26 mouse cellular contexts compared by ENCODE assay signal in the genomic region with DNA sequence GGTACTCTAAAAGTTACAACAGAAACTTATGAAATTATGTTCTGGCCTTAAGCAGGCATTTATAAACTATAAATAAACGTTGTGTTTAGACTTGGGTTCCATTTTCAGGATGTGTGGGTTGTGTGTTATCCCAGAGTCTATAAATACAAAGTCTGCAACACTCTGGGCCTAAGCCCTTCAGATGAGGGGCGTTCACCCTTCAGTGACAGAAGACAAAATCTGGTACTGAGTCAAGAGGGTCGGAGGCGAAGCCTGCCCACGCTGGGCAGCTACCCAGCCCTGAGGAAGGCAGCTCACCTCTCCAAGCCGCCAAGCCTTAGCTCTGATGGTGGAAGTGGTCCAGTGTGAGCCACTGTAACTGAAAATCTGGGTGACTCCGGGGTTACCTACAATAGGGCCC. TPM values are rescaled to one million over a fixed set of nuclear protein-coding genes. Genes with fewer than 3 reads are reported as not detected.
DNase-seq lines count a peak whose midpoint lies in the region; ATAC-seq and TF ChIP-seq lines count a peak whose summit lies in the region.
"Had no signal": no experiment of that assay in that cellular context is flagged by ENCODE, and none has a peak within 500 bp of the region (broad histone marks: within the 10 kb centered on the region; RNA-seq: fewer than 3 reads in every experiment).

No protein-coding gene starts in this region.

- intact Hi-C loops in left cerebral cortex, adult 2 months (cut with DNase I) = no loop called here

- no peak for DNase-seq in frontal cortex, postnatal 14 days (ENCODE audit: low spot score in 2 of 2)
- no peak for DNase-seq in left cerebral cortex, adult 2 months (ENCODE audit: extremely low spot score in 1 of 2, low spot score in 2 of 2)
- no peak for DNase-seq in left cerebral cortex, adult 18-20 months (ENCODE audit: low spot score in 2 of 2)
- peak; percentile 73 for DNase-seq in brain, adult 2 months (ENCODE audit: low read depth, low spot score)
- DNase-seq in telencephalon, adult 2 months (ENCODE audit: low read depth, low spot score) = peak; percentile 61
- DNase-seq in retina, embryonic 14.5 days (ENCODE audit: low spot score) = no peak
- DNase-seq: adrenal gland, adult 8-10 months; adrenal gland, postnatal 14 days; adrenal gland, postnatal 36 days; B cell, adult 2 months; cerebellum, adult 11 months; cerebellum, adult 9-10 months; cerebellum, postnatal 10 days; cerebellum, postnatal 25 days; embryo, embryonic 11 days had no signal

- ATAC-seq in frontal cortex, adult (ENCODE audit: low TSS enrichment) = peak; percentile 58; the same call in 1 of the 2 replicates
- ATAC-seq: activated CD4-positive, CD25-positive, alpha-beta regulatory T cell, adult 4 months; CD4-positive, CD25-positive, alpha-beta regulatory T cell, adult 4 months; forebrain, embryonic 14.5 days; forebrain, embryonic 16.5 days; Patski had no signal

- H3K4me3 ChIP-seq in left cerebral cortex, adult 2 months = no peak overlapping the region
- H3K4me3 ChIP-seq: embryonic facial prominence, embryonic 13.5 days; embryonic facial prominence, embryonic 15.5 days; erythroblast, embryonic 14.5 days; forebrain, embryonic 10.5 days; forebrain, embryonic 12.5 days had no signal

- H3K27ac ChIP-seq in left cerebral cortex, adult 2 months = peak overlapping the region; percentile 63
- H3K27ac ChIP-seq: embryonic facial prominence, embryonic 13.5 days; embryonic facial prominence, embryonic 15.5 days; forebrain, embryonic 10.5 days; forebrain, embryonic 12.5 days had no signal

- TF ChIP-seq CTCF in left cerebral cortex, adult 2 months (IDR thresholded peaks at IDR 0.05) = no peak

RNA-seq across cellular contexts. Expression of a gene that starts 20.3 kb away (rescaled TPM):
- 10 to 100 TPM; 23.9 to 26.7 TPM for total RNA-seq in left cerebral cortex, adult 2 months (2021)
- 10 to 100 TPM; 24.0 to 26.1 TPM for total RNA-seq in left cerebral cortex, adult 18-20 months (2021)

RNA-seq across cellular contexts. Expression of a gene that starts 40.7 kb away (rescaled TPM):
- total RNA-seq in left cerebral cortex, adult 2 months (2021) = 10 to 100 TPM; 37.6 to 38.2 TPM
- total RNA-seq in left cerebral cortex, adult 18-20 months (2021) = 10 to 100 TPM; 38.7 to 44.6 TPM

RNA-seq across cellular contexts. Expression of a gene that starts 40.8 kb away (rescaled TPM):
- 100 to 1,000 TPM; 110 to 129 TPM for total RNA-seq in left cerebral cortex, adult 2 months (2021)
- 100 to 1,000 TPM; 114 to 120 TPM for total RNA-seq in left cerebral cortex, adult 18-20 months (2021)

Comparison
In these comparisons a context has a peak if more than half of its experiments do, and no peak if none do; other contexts are left out.
1. DNase-seq: peak in brain, adult 2 months (single experiment) and telencephalon, adult 2 months (single experiment); none in frontal cortex, postnatal 14 days (0 of 2), left cerebral cortex, adult 2 months (0 of 2), left cerebral cortex, adult 18-20 months (0 of 2) and retina, embryonic 14.5 days (single experiment).